Mouse (Mus musculus) C2C12 (cell line): ENCODE results near the gene Gm32802.
"Not testable (repeated sequence)": the region's sequence is repeated elsewhere in the genome, so short reads cannot be mapped to it uniquely, and the experiment has no call there.

Experiments used
- CEBPB ChIP-seq: IDR thresholded peaks from one replicate; pipeline ENCODE4 v1.6.1; 2011; ENCODE audit warnings: low read depth, mild to moderate bottlenecking, control low read depth, moderate library complexity
- CTCF ChIP-seq: IDR thresholded peaks from one replicate; pipeline ENCODE4 v1.5.1; 2011; ENCODE audit not compliant: control insufficient read depth, insufficient read depth, insufficient read length
- FOSL1 ChIP-seq: IDR thresholded peaks from one replicate; pipeline ENCODE4 v1.8.0; 2011; ENCODE audit warnings: mild to moderate bottlenecking, low read length; ENCODE audit not compliant: poor library complexity, insufficient read depth, severe bottlenecking
- MAX ChIP-seq: IDR thresholded peaks from one replicate; pipeline ENCODE4 v1.6.1; 2011; ENCODE audit warnings: mild to moderate bottlenecking, control low read depth
- MYOD1 ChIP-seq: IDR thresholded peaks from one replicate; pipeline ENCODE4 v1.6.1; 2011; ENCODE audit warnings: low read depth; ENCODE audit not compliant: control insufficient read depth, insufficient read length
- USF1 ChIP-seq: IDR thresholded peaks from one replicate; pipeline ENCODE4 v1.6.1; 2011; ENCODE audit warnings: low read depth, mild to moderate bottlenecking, control low read depth, moderate library complexity

DNA sequence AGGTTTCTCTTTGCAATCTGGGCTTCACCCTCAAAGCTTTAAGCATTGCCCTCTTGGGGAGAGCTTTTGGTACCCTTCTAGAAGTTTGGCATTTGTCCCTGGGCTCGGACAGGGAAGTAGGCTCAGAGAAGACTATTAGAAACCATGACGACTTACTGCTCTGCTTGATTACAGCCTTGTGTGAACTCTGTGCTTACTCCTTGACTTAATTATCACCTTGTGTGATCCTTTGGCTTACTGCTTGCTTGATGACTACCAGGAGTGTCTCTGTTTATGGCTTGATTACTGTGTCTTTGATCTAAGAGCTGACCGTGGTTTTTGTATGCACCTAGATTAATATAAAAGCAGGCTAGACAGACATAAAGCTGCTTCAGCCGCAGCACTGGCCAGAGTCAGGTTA lies 19.6 kb downstream of the Gm32802 start:
- not testable (repeated sequence) for TF ChIP-seq CTCF, CEBPB, MAX, USF1, FOSL1, MYOD1
